Mouse (Mus musculus) colon, adult 2 months (tissue): ENCODE results near the gene Gfod1. TPM values are rescaled to one million over a fixed set of nuclear protein-coding genes. Genes with fewer than 3 reads are reported as not detected.

Experiments used
- polyA plus RNA-seq: library from polyadenylated mRNA; depleted of rRNA; stranded (reverse); fragments of >200 nt; gene quantifications from 2 replicates; pipeline ENCODE4 v1.2.3, GENCODE M21; 2012; rRNA removed

Gfod1 gene
- 2.1 TPM in 2 replicates for polyA plus RNA-seq

GRCm38 (mm10) chr13:43304018-43304431, at the start of gene Gfod1:
Gfod1 (minus strand) TSS chr13:43304172.

GRCm38 (mm10) chr13:43171020-43171710, 132.8 kb downstream of the Gfod1 start, which contains the start of gene Tbc1d7:
Tbc1d7 (minus strand) TSS chr13:43171501.

Other genes with a start within 250 kb of the Gfod1 start
- 7.3 and 12.9 TPM in 2 replicates for gene Tbc1d7, start 132.7 kb downstream of the Gfod1 start, polyA plus RNA-seq
- 6.7 and 6.8 TPM in 2 replicates for gene Sirt5, start 61.3 kb upstream of the Gfod1 start, polyA plus RNA-seq
- gene Nol7, start 94.2 kb upstream of the Gfod1 start, polyA plus RNA-seq = 58.7 and 67.8 TPM in 2 replicates
- 16.2 and 18.4 TPM in 2 replicates for gene Ranbp9, start 177.1 kb upstream of the Gfod1 start, polyA plus RNA-seq